Mouse (Mus musculus): Measurements from ENCODE around the gene Cmas. TPM values are rescaled to one million over a fixed set of nuclear protein-coding genes. Genes with fewer than 3 reads are reported as not detected.

Cmas gene
- polyA plus RNA-seq, 1 experiment = 88.2 TPM

GRCm38 (mm10) chr6:142823008-142823787, 66.7 kb downstream of the Cmas start:
- DNase-seq (ENCODE audit: extremely low spot score in 1 of 2, low spot score in 1 of 2) = no peak

Other genes with a start within 250 kb of the Cmas start
- 1,262 and 1,369 TPM in 2 replicates for gene Ldhb, start 248.7 kb upstream of the Cmas start, polyA plus RNA-seq (2012; rRNA removed)
- gene Kcnj8, start 185.1 kb upstream of the Cmas start, polyA plus RNA-seq (2012; rRNA removed) = 4.1 and 5.3 TPM in 2 replicates
- gene Abcc9, start 54.4 kb upstream of the Cmas start, polyA plus RNA-seq (2012; rRNA removed) = 2.5 and 3.4 TPM in 2 replicates
- gene Sult6b2, start 47.8 kb downstream of the Cmas start, polyA plus RNA-seq (2012; rRNA removed) = 0.19 and 0.22 TPM in 2 replicates
- gene St8sia1, start 207.8 kb downstream of the Cmas start, polyA plus RNA-seq (2012; rRNA removed) = 9.6 and 10.7 TPM in 2 replicates